Mouse (Mus musculus) duodenum, adult 2 months (tissue): ENCODE measurements around the gene Slfn9. TPM values are rescaled to one million over a fixed set of nuclear protein-coding genes. Genes with fewer than 3 reads are reported as not detected.

Experiments used
- polyA plus RNA-seq: library from polyadenylated mRNA; depleted of rRNA; stranded (reverse); fragments of >200 nt; gene quantifications from 2 replicates; pipeline ENCODE4 v1.2.3, GENCODE M21; 2012; ENCODE audit warnings: low replicate concordance; rRNA removed

Slfn9 gene
- 0.26 and 0.35 TPM in 2 replicates for polyA plus RNA-seq

DNA sequence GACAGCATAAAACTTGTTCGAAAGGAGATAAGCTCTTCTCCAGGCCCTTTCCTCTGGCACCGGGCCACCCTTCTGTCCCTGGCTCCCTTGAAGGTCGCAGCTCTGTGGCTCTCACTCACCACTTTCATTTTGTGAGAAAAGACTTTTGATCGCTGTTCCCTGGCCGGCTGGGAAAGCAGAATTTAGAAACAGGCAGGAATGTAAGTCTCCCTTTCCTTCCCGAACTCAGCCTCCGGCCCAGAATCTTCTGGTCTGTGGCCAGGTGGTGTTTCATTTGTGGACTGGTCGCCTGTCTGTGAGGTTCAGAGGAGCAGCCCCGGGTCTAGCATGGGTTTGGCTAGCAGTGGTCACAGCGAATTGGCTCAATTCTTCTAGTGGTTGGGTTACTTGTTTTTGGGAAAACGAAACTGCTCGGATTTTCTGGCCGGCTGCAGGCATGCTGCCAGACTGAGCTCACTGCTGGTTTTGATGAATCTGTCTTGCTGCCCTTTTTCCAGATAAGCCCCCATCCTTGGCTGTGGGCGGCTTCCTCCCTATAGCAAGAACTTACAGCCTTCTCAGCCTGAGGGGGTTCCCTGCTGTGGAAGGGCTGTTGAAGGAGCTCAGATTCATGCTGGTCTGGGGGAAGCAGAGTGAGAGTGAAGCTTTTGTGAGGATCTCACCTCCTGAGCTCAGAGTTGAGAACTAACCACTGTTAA is at the start of gene Slfn9:
Gene Slfn9 (minus strand): TSS at position 362 of the 698 bp plus-strand sequence.

DNA sequence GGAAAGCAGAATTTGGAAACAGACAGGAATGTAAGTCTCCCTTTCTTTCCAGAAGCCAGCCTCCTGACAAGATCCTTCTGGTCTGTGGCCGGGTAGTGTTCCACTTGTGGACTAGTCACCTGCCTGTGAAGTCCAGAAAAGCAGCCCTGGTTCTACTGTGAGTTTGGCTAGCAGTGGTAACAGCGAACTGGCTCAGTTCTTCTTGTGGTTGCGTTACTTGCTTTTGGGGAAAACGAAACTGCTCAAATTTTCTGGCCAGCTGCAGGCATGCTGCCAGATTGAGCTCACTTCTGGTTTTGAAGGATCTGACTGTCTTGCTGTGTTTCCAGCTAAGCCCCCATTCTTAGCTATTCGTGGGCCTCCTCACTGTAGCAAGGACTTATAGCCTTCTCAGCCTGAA is 29.0 kb upstream of the Slfn9 start, which contains the start of gene Slfn8:
Gene Slfn8 (minus strand): TSS at position 190 of the 400 bp plus-strand sequence.

DNA sequence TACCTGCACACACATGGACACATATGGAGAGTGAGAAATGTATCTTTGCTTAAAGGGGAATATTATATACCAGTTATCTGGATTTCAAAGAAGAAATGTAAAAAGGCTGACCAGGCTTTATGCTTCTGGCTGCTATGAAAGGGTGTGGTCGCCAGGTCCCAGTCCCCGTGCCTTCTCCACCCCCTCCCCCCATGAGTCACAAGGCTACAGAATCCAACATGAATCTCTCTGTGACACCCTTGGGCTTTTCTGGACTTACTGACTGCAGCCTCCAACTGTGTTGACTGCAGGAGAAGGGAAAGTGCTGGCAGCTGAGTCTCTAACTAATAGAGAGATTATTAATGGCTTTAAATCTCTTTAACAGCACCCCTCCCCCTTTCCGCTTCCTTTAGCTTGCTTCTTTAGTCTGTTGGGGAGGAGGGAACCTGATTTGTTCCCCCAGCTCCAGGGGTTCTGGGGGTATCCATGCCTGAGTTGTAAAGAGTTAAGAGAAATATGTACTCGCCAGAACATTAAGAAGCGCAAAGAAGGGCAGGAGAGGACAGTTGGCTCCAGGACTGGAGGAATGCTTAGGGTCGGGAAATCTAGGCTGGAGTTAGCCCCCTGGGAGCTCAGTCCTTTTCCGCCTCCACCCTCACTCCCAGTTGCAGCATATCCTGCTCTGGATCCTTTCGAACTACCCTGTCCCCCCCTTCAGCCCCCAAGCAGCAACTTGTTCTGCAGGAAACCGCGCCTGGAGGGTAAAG is 40.7 kb downstream of the Slfn9 start, which contains the start of gene Slfn5:
Gene Slfn5 (plus strand): TSS at position 614 of the 746 bp plus-strand sequence.

Other genes starting within 250 kb of the Slfn9 start
- 0.05 TPM in 1 of 2 replicates, not detected in the other for gene Cct6b, start 227.5 kb downstream of the Slfn9 start, polyA plus RNA-seq
- 2.5 and 2.7 TPM in 2 replicates for gene Zfp830, start 227.5 kb downstream of the Slfn9 start, polyA plus RNA-seq
- 3.3 and 4.5 TPM in 2 replicates for gene Lig3, start 210.7 kb downstream of the Slfn9 start, polyA plus RNA-seq
- gene Rffl, start 120.6 kb downstream of the Slfn9 start, polyA plus RNA-seq: 6.1 and 8.2 TPM in 2 replicates
- 5.7 and 8.1 TPM in 2 replicates for gene Rad51d, start 101.2 kb downstream of the Slfn9 start, polyA plus RNA-seq
- 0.11 and 0.18 TPM in 2 replicates for gene Fndc8, start 99.7 kb downstream of the Slfn9 start, polyA plus RNA-seq
- 22.9 and 23.1 TPM in 2 replicates for gene Nle1, start 83.4 kb downstream of the Slfn9 start, polyA plus RNA-seq
- gene Unc45b, start 81.3 kb downstream of the Slfn9 start, polyA plus RNA-seq: 0.25 and 0.63 TPM in 2 replicates
- gene Slfn5, start 40.5 kb downstream of the Slfn9 start, polyA plus RNA-seq: 0.28 and 0.30 TPM in 2 replicates
- 0.18 and 0.36 TPM in 2 replicates for gene Slfn8, start 29.0 kb upstream of the Slfn9 start, polyA plus RNA-seq
- 0.86 and 5.1 TPM in 2 replicates for gene Slfn2, start 73.3 kb upstream of the Slfn9 start, polyA plus RNA-seq
- gene Slfn1, start 125.0 kb upstream of the Slfn9 start, polyA plus RNA-seq: 0.06 and 0.34 TPM in 2 replicates
- gene Slfn4, start 183.4 kb upstream of the Slfn9 start, polyA plus RNA-seq: 0.32 and 0.36 TPM in 2 replicates
- 0.11 TPM in 1 of 2 replicates, not detected in the other for gene Slfn3, start 199.5 kb upstream of the Slfn9 start, polyA plus RNA-seq